Mouse (Mus musculus): ENCODE results near the gene Trim13. TPM values are rescaled to one million over a fixed set of nuclear protein-coding genes. Genes with fewer than 3 reads are reported as not detected.
"Not testable (repeated sequence)": the region's sequence is repeated elsewhere in the genome, so short reads cannot be mapped to it uniquely, and the experiment has no call there.

Gene Trim13
- polyA plus RNA-seq, 1 experiment from 2014 or later, result 21.4 TPM

DNA sequence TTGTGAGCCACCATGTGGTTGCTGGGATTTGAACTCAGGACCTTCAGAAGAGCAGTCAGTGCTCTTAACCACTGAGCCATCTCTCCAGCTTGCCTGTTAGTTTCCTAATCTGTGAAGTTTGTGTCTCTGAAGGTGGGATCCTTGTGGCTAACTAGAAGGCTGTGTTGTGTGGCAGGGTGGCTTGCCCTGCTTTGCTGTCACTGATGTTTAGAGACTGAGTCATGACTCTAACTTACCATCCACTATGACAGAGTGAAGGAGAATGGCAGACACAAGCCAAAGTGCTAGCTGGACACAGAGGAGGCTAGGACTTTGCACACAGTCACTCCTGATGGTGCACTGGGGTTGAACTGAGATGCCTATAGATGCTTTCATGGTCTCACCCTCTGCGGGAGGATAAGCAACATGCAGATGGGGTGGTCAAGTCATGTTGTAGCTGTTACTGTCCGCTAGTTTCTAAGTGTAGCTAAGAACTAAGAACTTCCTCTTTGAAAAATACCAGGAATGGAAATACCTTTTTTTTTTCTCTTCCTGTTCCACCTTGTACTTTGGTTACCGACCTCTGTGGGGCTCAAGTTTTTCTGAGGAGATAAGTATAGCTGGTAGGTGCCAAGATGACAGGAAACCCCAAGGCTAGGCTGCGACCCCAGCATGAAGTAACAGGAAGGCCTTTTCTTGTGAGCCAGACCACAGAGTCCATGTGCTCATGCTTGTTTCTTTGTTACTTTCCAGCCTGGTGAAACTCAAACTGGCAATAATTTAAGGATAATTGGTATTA lies 8.6 kb upstream of the Trim13 start:
- Histone ChIP-seq H3K9ac (no peak overlapping the region), H3K36me3 (no peaks in the 10 kb centered on the region), H3K4me1 (no peaks in the 10 kb centered on the region; the same call in 1 of the 2 replicates), H3K27ac (no peak overlapping the region), H3K4me2 (no peak overlapping the region), H3K27me3 (no peaks in the 10 kb centered on the region), H3K4me3 (no peak overlapping the region), H3K9me3 (no peaks in the 10 kb centered on the region)
- no peak for ATAC-seq (ENCODE audit: insufficient number of reproducible peaks, low FRiP score, low TSS enrichment, low read depth)
- 77% methylated on average over 4 of the region's 4 CpGs for WGBS

DNA sequence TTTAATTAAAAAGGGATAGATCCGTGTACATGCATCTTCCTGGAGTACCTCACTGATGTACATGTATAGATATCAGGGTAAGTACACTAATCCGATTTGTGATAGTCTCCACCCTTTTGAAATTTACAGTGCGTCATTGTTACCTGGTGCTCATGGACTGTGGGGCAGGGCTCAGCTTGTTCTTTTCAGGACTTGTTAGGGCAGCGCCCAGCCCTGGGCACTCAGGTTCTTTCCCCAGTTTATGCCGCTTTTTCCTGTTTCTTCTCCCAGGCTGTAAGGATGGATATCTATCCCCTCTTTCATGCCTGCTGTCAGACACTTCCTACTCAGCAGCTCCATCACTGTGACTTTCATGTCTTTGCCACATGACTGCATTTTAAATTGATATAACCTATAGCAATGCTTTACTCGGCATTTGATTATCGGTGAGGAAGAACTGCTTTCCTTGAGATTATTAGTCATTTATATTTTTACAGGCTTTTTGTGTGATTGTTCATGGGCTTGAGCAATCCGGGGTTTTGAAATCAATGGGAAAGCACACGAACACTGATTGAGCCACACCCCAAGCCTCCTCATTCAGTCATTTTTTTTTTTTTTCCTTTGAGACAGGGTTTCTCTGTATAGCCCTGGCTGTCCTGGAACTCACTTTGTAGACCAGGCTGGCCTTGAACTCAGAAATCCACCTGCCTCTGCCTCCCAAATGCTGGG lies 1.2 kb upstream of the Trim13 start:
- Histone ChIP-seq H3K27ac (no peak overlapping the region), H3K9ac (no peak overlapping the region), H3K4me2 (no peak overlapping the region), H3K4me3 (no peak overlapping the region), H3K27me3 (no peaks in the 10 kb centered on the region), H3K9me3 (no peaks in the 10 kb centered on the region), H3K4me1 (peaks cover 9% of the 10 kb centered on the region; the same call in 1 of the 2 replicates), H3K36me3 (peaks cover 3% of the 10 kb centered on the region; the same call in 1 of the 2 replicates)
- WGBS, result 79% methylated on average over 9 of the region's 9 CpGs
- no peak for ATAC-seq (ENCODE audit: insufficient number of reproducible peaks, low FRiP score, low TSS enrichment, low read depth)

DNA sequence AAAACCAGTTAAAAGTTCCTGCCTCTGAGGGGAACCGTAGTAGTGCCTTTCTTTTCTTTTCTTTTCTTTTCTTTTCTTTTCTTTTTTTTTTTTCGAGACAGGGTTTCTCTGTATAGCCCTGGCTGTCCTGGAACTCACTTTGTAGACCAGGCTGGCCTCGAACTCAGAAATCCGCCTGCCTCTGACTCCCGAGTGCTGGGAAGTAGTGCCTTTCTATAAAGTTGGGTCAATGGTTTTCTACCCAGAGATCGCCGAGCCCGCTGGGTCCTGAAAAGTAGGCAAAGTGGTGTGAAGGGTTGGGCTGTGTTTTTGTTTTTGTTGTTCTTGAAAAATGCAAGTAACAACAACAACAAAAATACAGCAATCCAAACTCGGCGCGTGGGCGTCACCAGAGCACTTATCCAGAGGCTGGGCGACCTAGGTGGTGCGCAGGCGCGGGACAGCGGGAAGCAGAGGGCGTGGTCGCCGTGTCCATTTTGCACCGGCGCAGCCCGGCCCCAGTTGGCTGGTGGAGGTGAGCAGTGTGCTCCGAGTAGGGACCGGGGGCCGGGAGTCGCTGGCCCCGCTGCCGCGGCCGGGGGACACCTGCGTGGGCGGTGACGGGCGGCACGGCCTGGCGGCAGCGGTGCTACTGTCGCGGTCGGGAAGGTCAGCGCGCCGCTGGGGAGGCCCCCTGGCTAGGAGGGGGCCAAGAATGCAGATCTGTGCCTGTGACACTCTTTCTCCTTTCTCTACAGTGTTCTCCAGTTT lies 1.2 kb downstream of the Trim13 start:
- peaks cover 10% of the 10 kb centered on the region; the same call in 1 of the 2 replicates for H3K4me1 ChIP-seq
- H3K9me3 ChIP-seq, result no peaks in the 10 kb centered on the region
- ATAC-seq (ENCODE audit: insufficient number of reproducible peaks, low FRiP score, low TSS enrichment, low read depth), result peak; percentile 94
- H3K4me2 ChIP-seq, result peak overlapping the region; percentile 47
- H3K4me3 ChIP-seq, result peak overlapping the region; percentile 70
- 5% methylated on average over 44 of the region's 44 CpGs for WGBS
- H3K9ac ChIP-seq, result peak overlapping the region; percentile 88
- peak overlapping the region; percentile 87 for H3K27ac ChIP-seq
- H3K36me3 ChIP-seq, result peaks cover 16% of the 10 kb centered on the region
- H3K27me3 ChIP-seq, result no peaks in the 10 kb centered on the region

DNA sequence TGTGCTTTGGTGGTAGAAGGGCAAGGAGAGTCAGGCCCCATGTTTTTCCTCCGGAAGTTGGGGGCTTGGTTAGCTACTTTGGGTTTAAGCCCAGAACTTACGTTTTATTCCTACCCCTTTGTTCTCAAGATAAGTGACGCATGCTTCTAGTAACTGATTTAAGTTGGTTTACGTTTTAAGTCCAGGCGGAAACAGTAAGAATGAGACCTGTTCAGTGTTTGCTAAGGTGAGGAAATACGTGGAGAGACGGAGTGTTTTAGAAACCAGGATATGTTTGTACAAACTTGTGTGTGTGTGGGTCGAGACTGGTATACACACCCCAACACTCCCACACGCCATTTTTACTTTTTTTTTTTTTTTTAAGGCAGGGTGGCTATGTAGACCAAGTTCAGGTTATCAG lies 3.3 kb downstream of the Trim13 start:
- H3K27ac ChIP-seq, result 0 out of 2 replicates have a peak overlapping the region, but pooled peaks have one; percentile 17
- H3K9ac ChIP-seq, result no peak overlapping the region
- 81% methylated on average over 9 of the region's 9 CpGs for WGBS
- H3K9me3 ChIP-seq, result no peaks in the 10 kb centered on the region
- H3K4me3 ChIP-seq, result no peak overlapping the region
- no peaks in the 10 kb centered on the region for H3K27me3 ChIP-seq
- peaks cover 30% of the 10 kb centered on the region for H3K36me3 ChIP-seq
- H3K4me1 ChIP-seq, result peaks cover 10% of the 10 kb centered on the region; the same call in 1 of the 2 replicates
- no peak for ATAC-seq (ENCODE audit: insufficient number of reproducible peaks, low FRiP score, low TSS enrichment, low read depth)
- H3K4me2 ChIP-seq, result no peak overlapping the region

DNA sequence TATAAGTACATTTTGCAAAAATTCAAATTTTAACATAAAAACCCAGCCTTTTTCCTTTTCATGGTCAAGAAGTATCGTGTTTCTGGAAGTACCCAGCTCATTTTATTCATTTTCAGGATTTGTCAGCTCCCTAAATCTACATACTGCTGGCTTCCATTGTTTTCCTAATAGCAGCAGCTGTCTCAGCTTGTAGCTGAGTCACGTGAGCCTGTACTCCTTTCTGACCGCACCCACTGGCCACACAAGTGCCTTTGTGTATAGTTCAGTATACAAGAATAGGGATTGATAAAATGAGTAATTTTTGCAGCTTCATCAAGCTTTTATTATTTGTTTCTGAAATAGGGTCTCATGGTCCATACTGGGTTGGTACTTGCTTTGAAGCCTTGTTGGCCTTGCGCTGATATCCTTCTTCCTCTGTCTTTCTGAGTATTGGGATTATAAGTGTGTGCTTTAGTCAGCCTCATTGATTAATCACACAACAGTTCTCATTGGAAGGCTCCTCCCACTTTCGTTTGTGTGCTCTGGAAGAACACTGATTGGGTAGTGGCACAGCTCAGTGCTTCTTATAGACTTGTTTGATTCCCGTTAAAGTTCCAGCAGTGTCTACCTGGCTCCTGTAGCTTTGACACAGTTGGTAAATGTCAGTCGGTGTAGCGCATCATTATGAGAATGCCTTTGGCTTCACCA lies 5.2 kb downstream of the Trim13 start:
- Histone ChIP-seq H3K9ac (no peak overlapping the region), H3K27ac (no peak overlapping the region), H3K9me3 (no peaks in the 10 kb centered on the region), H3K27me3 (no peaks in the 10 kb centered on the region), H3K4me2 (no peak overlapping the region), H3K36me3 (peaks cover 41% of the 10 kb centered on the region), H3K4me3 (no peak overlapping the region), H3K4me1 (peaks cover 10% of the 10 kb centered on the region; the same call in 1 of the 2 replicates)
- WGBS, result 85% methylated on average over 8 of the region's 8 CpGs
- ATAC-seq (ENCODE audit: insufficient number of reproducible peaks, low FRiP score, low TSS enrichment, low read depth), result no peak

DNA sequence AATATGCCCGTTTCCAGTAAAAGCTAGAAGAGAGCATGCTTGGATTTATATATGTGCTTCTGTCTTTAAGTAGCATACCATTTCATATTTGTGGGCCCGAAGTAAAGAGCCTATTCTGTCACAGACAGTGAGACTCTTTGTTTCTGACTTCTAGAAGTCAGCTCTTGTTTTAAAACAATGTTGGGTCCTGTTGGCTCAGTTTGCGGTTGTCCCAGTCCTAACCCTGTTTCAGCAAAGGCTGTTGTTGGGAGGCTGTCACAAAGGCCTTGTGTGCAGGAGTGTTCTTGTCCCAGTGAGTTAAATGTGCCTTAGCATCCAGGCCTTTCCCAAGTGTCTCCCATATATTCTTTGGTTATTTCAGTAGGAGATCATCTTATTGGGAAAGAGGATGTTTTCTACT lies 6.0 kb downstream of the Trim13 start:
- ATAC-seq (ENCODE audit: insufficient number of reproducible peaks, low FRiP score, low TSS enrichment, low read depth), result no peak
- Histone ChIP-seq H3K27ac (no peak overlapping the region), H3K4me2 (no peak overlapping the region), H3K36me3 (peaks cover 41% of the 10 kb centered on the region), H3K4me3 (no peak overlapping the region), H3K9ac (no peak overlapping the region), H3K9me3 (no peaks in the 10 kb centered on the region), H3K27me3 (no peaks in the 10 kb centered on the region), H3K4me1 (peaks cover 10% of the 10 kb centered on the region; the same call in 1 of the 2 replicates)
- WGBS, result 90% methylated on average over 3 of the region's 3 CpGs

DNA sequence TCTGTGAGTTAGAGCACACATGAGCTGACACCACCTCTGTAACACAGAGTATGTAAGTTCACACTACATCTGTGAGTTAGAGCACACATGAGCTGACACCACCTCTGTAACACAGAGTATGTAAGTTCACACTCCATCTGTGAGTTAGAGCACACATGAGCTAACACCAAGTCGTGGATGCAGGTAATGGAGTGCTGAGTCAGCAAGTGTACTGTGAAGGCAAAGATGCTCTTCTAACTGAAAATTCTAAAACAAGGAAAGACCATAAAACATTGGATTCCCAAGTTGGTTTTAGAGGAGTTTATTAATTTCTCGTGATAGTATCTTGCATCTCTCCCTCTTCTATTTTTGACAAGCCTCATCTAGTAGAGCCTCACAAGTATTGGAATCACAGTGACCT lies 8.0 kb downstream of the Trim13 start:
- 86% methylated on average over 2 of the region's 2 CpGs for WGBS
- H3K4me2 ChIP-seq; H3K4me3 ChIP-seq; H3K27me3 ChIP-seq; H3K9ac ChIP-seq; H3K9me3 ChIP-seq; H3K27ac ChIP-seq; ATAC-seq (ENCODE audit: insufficient number of reproducible peaks, low FRiP score, low TSS enrichment, low read depth); H3K4me1 ChIP-seq: not testable (repeated sequence)
- H3K36me3 ChIP-seq, result peaks cover 41% of the 10 kb centered on the region

DNA sequence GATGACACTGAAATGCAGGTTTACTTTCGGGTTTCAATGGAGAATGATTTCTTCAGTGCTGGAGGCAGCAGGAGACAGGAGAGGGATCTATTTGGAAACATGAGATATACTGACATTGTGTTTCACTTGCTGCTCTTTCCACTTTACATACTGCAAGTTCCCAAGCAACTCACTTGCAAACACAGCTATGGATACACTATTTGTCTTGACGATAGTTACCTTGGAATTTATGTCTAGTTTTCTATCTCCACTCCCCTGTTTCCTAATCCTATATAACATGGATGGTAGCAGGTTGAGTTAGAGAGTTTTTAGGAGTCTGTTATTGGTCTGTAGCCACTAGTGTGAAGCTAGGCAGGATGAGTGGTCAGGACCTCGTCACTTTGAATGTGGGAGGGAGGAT lies 9.1 kb downstream of the Trim13 start, which contains the start of gene Kcnrg:
Gene Kcnrg (plus strand): TSS at position 301 of the 400 bp plus-strand sequence.
- H3K36me3 ChIP-seq, result peaks cover 37% of the 10 kb centered on the region
- no peak within 1 kb of the TSS for H3K4me3 ChIP-seq
- 84% methylated on average over 3 of the region's 3 CpGs for WGBS
- H3K9ac ChIP-seq, result no peak within 1 kb of the TSS
- H3K27ac ChIP-seq, result no peak within 1 kb of the TSS
- no peak within 1 kb of the TSS for H3K4me2 ChIP-seq
- H3K27me3 ChIP-seq, result no peaks in the 10 kb centered on the region
- no peak for ATAC-seq (ENCODE audit: insufficient number of reproducible peaks, low FRiP score, low TSS enrichment, low read depth)
- H3K9me3 ChIP-seq, result no peaks in the 10 kb centered on the region
- H3K4me1 ChIP-seq, result no peaks in the 10 kb centered on the region

DNA sequence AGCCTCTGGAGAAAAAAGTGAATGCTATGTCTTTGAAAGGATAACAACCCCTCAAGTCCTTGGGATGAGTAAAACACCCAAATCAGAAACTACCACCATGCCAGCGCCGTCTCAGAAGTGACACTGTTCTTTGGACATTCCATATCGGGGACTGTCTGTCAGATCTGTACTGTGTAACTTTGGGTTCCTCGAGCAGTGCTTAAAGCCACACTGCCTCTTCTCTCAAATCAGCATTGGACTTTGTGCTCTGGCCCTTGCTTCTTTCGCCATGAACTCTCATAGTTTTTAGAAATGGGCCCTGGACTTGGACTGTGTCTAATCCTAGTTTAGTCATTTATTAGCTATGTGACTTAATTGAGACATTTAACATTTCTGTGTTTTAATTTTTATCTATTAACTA lies 13.7 kb downstream of the Trim13 start:
- no peak overlapping the region for H3K4me3 ChIP-seq
- no peaks in the 10 kb centered on the region for H3K4me1 ChIP-seq
- ATAC-seq (ENCODE audit: insufficient number of reproducible peaks, low FRiP score, low TSS enrichment, low read depth), result no peak
- 93% methylated on average over 5 of the region's 5 CpGs for WGBS
- no peak overlapping the region for H3K9ac ChIP-seq
- H3K27me3 ChIP-seq, result no peaks in the 10 kb centered on the region
- no peaks in the 10 kb centered on the region for H3K9me3 ChIP-seq
- H3K4me2 ChIP-seq, result no peak overlapping the region
- H3K36me3 ChIP-seq, result peaks cover 7% of the 10 kb centered on the region; the same call in 1 of the 2 replicates
- no peak overlapping the region for H3K27ac ChIP-seq

DNA sequence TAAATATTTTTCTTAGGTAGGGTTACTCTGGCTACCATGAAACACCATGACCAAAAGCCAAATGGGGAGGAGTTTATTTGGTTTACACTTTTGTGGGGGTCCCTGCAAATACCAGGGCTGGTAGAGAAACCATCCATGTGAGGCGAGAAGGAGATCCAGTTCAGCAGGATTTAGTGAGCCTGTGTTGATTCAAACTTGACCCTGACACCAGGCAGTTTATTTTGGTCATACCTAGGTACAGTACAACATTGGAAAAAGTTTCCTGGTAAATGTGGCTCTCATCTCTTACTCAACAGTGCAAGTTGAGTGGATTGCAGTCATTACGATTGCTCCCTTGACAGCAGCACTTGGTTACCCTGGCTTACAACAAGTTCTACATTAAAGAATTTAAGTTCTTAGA lies 15.3 kb downstream of the Trim13 start:
- H3K9ac ChIP-seq, result no peak overlapping the region
- H3K4me2 ChIP-seq, result no peak overlapping the region
- no peaks in the 10 kb centered on the region for H3K4me1 ChIP-seq
- H3K27me3 ChIP-seq, result no peaks in the 10 kb centered on the region
- no peaks in the 10 kb centered on the region for H3K9me3 ChIP-seq
- no peak overlapping the region for H3K4me3 ChIP-seq
- no peak for ATAC-seq (ENCODE audit: insufficient number of reproducible peaks, low FRiP score, low TSS enrichment, low read depth)
- WGBS, result 89% methylated on average over 2 of the region's 2 CpGs
- H3K36me3 ChIP-seq, result no peaks in the 10 kb centered on the region
- no peak overlapping the region for H3K27ac ChIP-seq

DNA sequence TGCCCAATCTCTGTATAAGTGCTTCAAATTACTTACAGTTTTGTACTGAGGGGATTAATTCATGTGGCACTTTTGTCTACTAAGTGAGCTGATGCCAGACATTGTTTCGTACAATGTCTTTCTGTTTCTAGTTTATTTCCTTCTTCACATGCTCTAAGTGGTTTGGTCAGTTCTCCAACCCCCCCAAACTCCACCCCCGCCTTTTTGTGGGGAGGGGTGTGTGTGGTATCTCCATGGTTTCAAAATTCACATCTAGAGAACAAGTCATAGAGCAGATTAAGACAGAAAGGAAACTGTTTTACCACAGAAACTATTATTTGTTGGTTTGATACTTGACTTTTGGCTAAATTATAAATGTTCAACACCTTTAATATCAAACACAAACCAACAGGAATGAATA lies 22.3 kb downstream of the Trim13 start:
- no peak overlapping the region for H3K9ac ChIP-seq
- 92% methylated on average over 2 of the region's 2 CpGs for WGBS
- H3K27me3 ChIP-seq, result no peaks in the 10 kb centered on the region
- no peak overlapping the region for H3K27ac ChIP-seq
- H3K9me3 ChIP-seq, result no peaks in the 10 kb centered on the region
- H3K4me2 ChIP-seq, result no peak overlapping the region
- no peaks in the 10 kb centered on the region for H3K4me1 ChIP-seq
- peaks cover 5% of the 10 kb centered on the region; the same call in 1 of the 2 replicates for H3K36me3 ChIP-seq
- ATAC-seq (ENCODE audit: insufficient number of reproducible peaks, low FRiP score, low TSS enrichment, low read depth), result no peak
- no peak overlapping the region for H3K4me3 ChIP-seq
